Mouse (Mus musculus): ENCODE data around the gene Fnip2.

- no peak for TF ChIP-seq CTCF (IDR thresholded peaks at IDR 0.05; ENCODE audit: low read depth, low read length)
- no peak for TF ChIP-seq EP300 (IDR thresholded peaks at IDR 0.05; ENCODE audit: insufficient read depth, low read depth, low read length)
These were observed 47.7 kb downstream of the Fnip2 start for GRCm38 (mm10) chr3:79519862-79520261.
